Mouse (Mus musculus) forebrain, embryonic 12.5 days (tissue): ENCODE data around the gene Zswim4. TPM values are rescaled to one million over a fixed set of nuclear protein-coding genes. Genes with fewer than 3 reads are reported as not detected.

ENCODE experiments used
- ATAC-seq: fragments of 200-750 bp; cut with Nextera tagmentation; 2 replicates; pipeline ENCODE4 v1.8.0; 2017; ENCODE audit warnings: moderate TSS enrichment; ENCODE audit not compliant: low FRiP score
- H3K27ac ChIP-seq: fragments of 300-500 bp; sonication (generic); 2 replicates; pipeline ENCODE4 v1.5.1; 2016; ENCODE audit warnings: mild to moderate bottlenecking
- H3K27me3 ChIP-seq: fragments of 300-500 bp; sonication (generic); 2 replicates; pipeline ENCODE4 v1.6.1; 2016; ENCODE audit warnings: mild to moderate bottlenecking
- H3K36me3 ChIP-seq: fragments of 300-500 bp; sonication (generic); replicated peaks from 2 replicates; pipeline ENCODE4 v1.6.1; 2016; ENCODE audit warnings: mild to moderate bottlenecking
- H3K4me1 ChIP-seq: fragments of 300-500 bp; sonication (generic); 2 replicates; pipeline ENCODE4 v1.6.1; 2016
- H3K4me2 ChIP-seq: fragments of 300-500 bp; sonication (generic); 2 replicates; pipeline ENCODE4 v1.6.1; 2016; ENCODE audit warnings: mild to moderate bottlenecking, moderate library complexity
- H3K4me3 ChIP-seq: fragments of 300-500 bp; sonication (generic); replicated peaks from 2 replicates; pipeline ENCODE4 v1.5.1; 2016; ENCODE audit warnings: mild to moderate bottlenecking
- H3K9ac ChIP-seq: fragments of 300-500 bp; sonication (generic); 2 replicates; pipeline ENCODE4 v1.6.1; 2016; ENCODE audit warnings: mild to moderate bottlenecking
- H3K9me3 ChIP-seq: fragments of 300-500 bp; sonication (generic); 2 replicates; pipeline ENCODE4 v1.6.1; 2016
- WGBS: fragments of 180-500 bp; shearing (Covaris S2); methylation state at CpG from one replicate; pipeline ENCODE4 v1.1.7; 2016; 5-methylcytosine and 5-hydroxymethylcytosine counted together
- polyA plus RNA-seq: library from polyadenylated mRNA; unstranded; fragments of >200 nt; fragmentation: Nextera tagmentation; extraction: Ambion mirVana; gene quantifications from 2 replicates; pipeline ENCODE4 v1.2.1, GENCODE M21; 2016

Zswim4 gene
- polyA plus RNA-seq, 1 experiment from 2014 or later, result 47.7 TPM

GRCm38 (mm10) chr8:84184085-84185043, 52.5 kb downstream of the Zswim4 start:
- H3K27me3 ChIP-seq, result peaks cover 11% of the 10 kb centered on the region; the same call in 1 of the 2 replicates
- peak overlapping the region; percentile 99 for H3K9ac ChIP-seq
- ATAC-seq, result no peak
- H3K4me1 ChIP-seq, result peaks cover 51% of the 10 kb centered on the region
- no peaks in the 10 kb centered on the region for H3K36me3 ChIP-seq
- WGBS, result 17% methylated on average over 21 of the region's 21 CpGs
- no peaks in the 10 kb centered on the region for H3K9me3 ChIP-seq
- peak overlapping the region; percentile 85 for H3K4me2 ChIP-seq
- H3K27ac ChIP-seq, result peak overlapping the region; percentile 93
- H3K4me3 ChIP-seq, result peak overlapping the region; percentile 83

- Histone ChIP-seq H3K9ac (peak overlapping the region; percentile 99), H3K36me3 (peaks cover 6% of the 10 kb centered on the region), H3K4me1 (peaks cover 60% of the 10 kb centered on the region), H3K27ac (peak overlapping the region; percentile 93), H3K4me3 (peak overlapping the region; percentile 83), H3K9me3 (no peaks in the 10 kb centered on the region), H3K4me2 (peak overlapping the region; percentile 85), H3K27me3 (peaks cover 11% of the 10 kb centered on the region; the same call in 1 of the 2 replicates)
- under 1% methylated on average over 83 of the region's 87 CpGs for WGBS
- ATAC-seq, result peak; percentile 42
Measured at GRCm38 (mm10) chr8:84183261-84184084, 53.4 kb downstream of the Zswim4 start.

GRCm38 (mm10) chr8:84182833-84183232, 54.0 kb downstream of the Zswim4 start:
- 58% methylated on average over 4 of the region's 4 CpGs for WGBS
- Histone ChIP-seq H3K27ac (peak overlapping the region; percentile 93), H3K27me3 (peaks cover 11% of the 10 kb centered on the region; the same call in 1 of the 2 replicates), H3K36me3 (peaks cover 11% of the 10 kb centered on the region), H3K9ac (peak overlapping the region; percentile 99), H3K4me1 (peaks cover 64% of the 10 kb centered on the region), H3K9me3 (no peaks in the 10 kb centered on the region), H3K4me2 (peak overlapping the region; percentile 85), H3K4me3 (peak overlapping the region; percentile 83)
- 0 out of 2 replicates have a peak, but pooled peaks have one; percentile 12 for ATAC-seq

- 4% methylated on average over 16 of the region's 16 CpGs for WGBS
- peaks cover 11% of the 10 kb centered on the region; the same call in 1 of the 2 replicates for H3K27me3 ChIP-seq
Measured at GRCm38 (mm10) chr8:84180530-84181190, 56.2 kb downstream of the Zswim4 start.

GRCm38 (mm10) chr8:84179946-84180345, 56.9 kb downstream of the Zswim4 start:
- Histone ChIP-seq H3K36me3 (peaks cover 31% of the 10 kb centered on the region), H3K9ac (peak overlapping the region; percentile 67), H3K4me3 (peak overlapping the region; percentile 33), H3K27ac (peak overlapping the region; percentile 92), H3K9me3 (no peaks in the 10 kb centered on the region), H3K4me1 (peaks cover 57% of the 10 kb centered on the region), H3K4me2 (peak overlapping the region; percentile 85), H3K27me3 (peaks cover 6% of the 10 kb centered on the region; the same call in 1 of the 2 replicates)
- no peak; the same call in 1 of the 2 replicates for ATAC-seq
- 4% methylated on average over 4 of the region's 4 CpGs for WGBS

More at GRCm38 (mm10) chr8:84180530-84181190, 56.2 kb downstream of the Zswim4 start:
- Histone ChIP-seq H3K4me3 (peak overlapping the region; percentile 33), H3K27ac (peak overlapping the region; percentile 92), H3K36me3 (peaks cover 24% of the 10 kb centered on the region), H3K9me3 (no peaks in the 10 kb centered on the region), H3K4me1 (peaks cover 57% of the 10 kb centered on the region), H3K4me2 (peak overlapping the region; percentile 85), H3K9ac (peak overlapping the region; percentile 67)
- ATAC-seq, result peak; percentile 78

GRCm38 (mm10) chr8:84178592-84178991, 58.3 kb downstream of the Zswim4 start:
- no peak overlapping the region; the same call in none of the 2 replicates for H3K4me2 ChIP-seq

GRCm38 (mm10) chr8:84177405-84177804, 59.5 kb downstream of the Zswim4 start:
- no peak for ATAC-seq
- Histone ChIP-seq H3K9ac (no peak overlapping the region), H3K9me3 (no peaks in the 10 kb centered on the region), H3K4me1 (peaks cover 41% of the 10 kb centered on the region), H3K27ac (no peak overlapping the region), H3K4me3 (no peak overlapping the region), H3K36me3 (peaks cover 57% of the 10 kb centered on the region), H3K27me3 (no peaks in the 10 kb centered on the region), H3K4me2 (no peak overlapping the region)
- WGBS, result 97% methylated on average over 3 of the region's 3 CpGs

More at GRCm38 (mm10) chr8:84178592-84178991, 58.3 kb downstream of the Zswim4 start:
- H3K36me3 ChIP-seq, result peaks cover 45% of the 10 kb centered on the region
- 86% methylated on average over 8 of the region's 8 CpGs for WGBS
- H3K9me3 ChIP-seq, result no peaks in the 10 kb centered on the region
- H3K9ac ChIP-seq, result no peak overlapping the region
- no peak for ATAC-seq
- H3K4me1 ChIP-seq, result peaks cover 48% of the 10 kb centered on the region
- H3K27ac ChIP-seq, result no peak overlapping the region
- H3K4me3 ChIP-seq, result no peak overlapping the region
- H3K27me3 ChIP-seq, result no peaks in the 10 kb centered on the region

- ATAC-seq, result no peak
- peaks cover 35% of the 10 kb centered on the region for H3K4me1 ChIP-seq
- no peak overlapping the region for H3K4me3 ChIP-seq
- H3K9ac ChIP-seq, result no peak overlapping the region
- no peaks in the 10 kb centered on the region for H3K27me3 ChIP-seq
- peaks cover 65% of the 10 kb centered on the region for H3K36me3 ChIP-seq
- WGBS, result 35% methylated on average over 3 of the region's 3 CpGs
- H3K27ac ChIP-seq, result no peak overlapping the region
- no peaks in the 10 kb centered on the region for H3K9me3 ChIP-seq
- H3K4me2 ChIP-seq, result no peak overlapping the region
Measured at GRCm38 (mm10) chr8:84176560-84176959, 60.3 kb downstream of the Zswim4 start.

GRCm38 (mm10) chr8:84173861-84174260, 63.0 kb downstream of the Zswim4 start:
- peaks cover 8% of the 10 kb centered on the region for H3K4me1 ChIP-seq
- H3K9me3 ChIP-seq, result no peaks in the 10 kb centered on the region
- H3K27ac ChIP-seq, result no peak overlapping the region
- H3K9ac ChIP-seq, result no peak overlapping the region
- no peak overlapping the region for H3K4me3 ChIP-seq
- WGBS, result 87% methylated on average over 6 of the region's 6 CpGs
- peaks cover 73% of the 10 kb centered on the region for H3K36me3 ChIP-seq
- H3K4me2 ChIP-seq, result no peak overlapping the region
- H3K27me3 ChIP-seq, result no peaks in the 10 kb centered on the region
- no peak for ATAC-seq

- no peaks in the 10 kb centered on the region for H3K27me3 ChIP-seq
- H3K4me3 ChIP-seq, result no peak overlapping the region
- H3K4me2 ChIP-seq, result no peak overlapping the region
- peaks cover 52% of the 10 kb centered on the region for H3K36me3 ChIP-seq
- 92% methylated on average over 5 of the region's 5 CpGs for WGBS
- H3K9ac ChIP-seq, result no peak overlapping the region
- no peak for ATAC-seq
- H3K9me3 ChIP-seq, result no peaks in the 10 kb centered on the region
- H3K27ac ChIP-seq, result no peak overlapping the region
- no peaks in the 10 kb centered on the region for H3K4me1 ChIP-seq
Measured at GRCm38 (mm10) chr8:84170096-84170495, 66.8 kb downstream of the Zswim4 start.

GRCm38 (mm10) chr8:84167696-84168095, 69.2 kb downstream of the Zswim4 start:
- 98% methylated on average over 2 of the region's 2 CpGs for WGBS
- H3K27ac ChIP-seq, result no peak overlapping the region
- no peaks in the 10 kb centered on the region for H3K4me1 ChIP-seq
- H3K27me3 ChIP-seq, result no peaks in the 10 kb centered on the region
- no peak overlapping the region for H3K4me2 ChIP-seq
- no peaks in the 10 kb centered on the region for H3K9me3 ChIP-seq
- no peak for ATAC-seq
- no peak overlapping the region for H3K9ac ChIP-seq
- no peak overlapping the region for H3K4me3 ChIP-seq
- peaks cover 33% of the 10 kb centered on the region for H3K36me3 ChIP-seq
